ENCODE assay signal across 29 mouse cellular contexts in genomic region chr3:51599057-51599630, GRCm38 (mm10). TPM values are rescaled to one million over a fixed set of nuclear protein-coding genes. Genes with fewer than 3 reads are reported as not detected.
DNase-seq lines count a peak whose midpoint lies in the region; ATAC-seq lines count a peak whose summit lies in the region.
"Had no signal": no experiment of that assay in that cellular context is flagged by ENCODE, and none has a peak within 500 bp of the region (broad histone marks: within the 10 kb centered on the region; RNA-seq: fewer than 3 reads in every experiment).

No protein-coding gene starts in this region.

- H3K27ac ChIP-seq in neural tube, embryonic 11.5 days (ENCODE audit: low read depth, low read length): no peak overlapping the region
- H3K27ac ChIP-seq in neural tube, embryonic 15.5 days (replicated peaks): no peak overlapping the region
- H3K27ac ChIP-seq: embryonic facial prominence, embryonic 12.5 days; heart, embryonic 10.5 days; heart, embryonic 15.5 days; hindbrain, embryonic 12.5 days; kidney, postnatal 0 days; limb, embryonic 10.5 days; limb, embryonic 15.5 days; liver, embryonic 13.5 days; macrophage had no signal

- no peak for ATAC-seq in neural tube, embryonic 11.5 days (ENCODE audit: insufficient read depth, low FRiP score, low TSS enrichment)
- no peak for ATAC-seq in neural tube, embryonic 15.5 days (ENCODE audit: low FRiP score)
- ATAC-seq: intestine, embryonic 16.5 days; lung, postnatal 0 days; midbrain, embryonic 16.5 days had no signal

- H3K4me3 ChIP-seq in neural tube, embryonic 11.5 days (ENCODE audit: low read depth, low read length): no peak overlapping the region
- H3K4me3 ChIP-seq in neural tube, embryonic 15.5 days (replicated peaks): no peak overlapping the region
- H3K4me3 ChIP-seq: embryonic facial prominence, embryonic 12.5 days; heart, embryonic 10.5 days; heart, embryonic 15.5 days; hindbrain, embryonic 12.5 days; limb, embryonic 10.5 days; limb, embryonic 15.5 days; liver, embryonic 13.5 days had no signal

- no peak overlapping the region for H3K4me2 ChIP-seq in neural tube, embryonic 11.5 days (ENCODE audit: low read depth)
- no peak overlapping the region for H3K4me2 ChIP-seq in neural tube, embryonic 15.5 days
- H3K4me2 ChIP-seq: embryonic facial prominence, embryonic 12.5 days; heart, embryonic 15.5 days; hindbrain, embryonic 12.5 days; limb, embryonic 15.5 days; liver, embryonic 13.5 days had no signal

- peak; percentile 13 for DNase-seq in embryo, embryonic 10.5 days (ENCODE audit: low spot score)
- DNase-seq in embryo, embryonic 9.5 days (ENCODE audit: extremely low spot score): no peak
- peak; percentile 15 for DNase-seq in neural tube, embryonic 11.5 days (ENCODE audit: low spot score)
- peak; percentile 73 for DNase-seq in WW6 (ENCODE audit: low read depth, low spot score)
- no peak for DNase-seq in cerebellum, adult 11 months
- DNase-seq in thymus, postnatal 36 days: no peak
- DNase-seq: adrenal gland, postnatal 14 days; cerebellum, adult 18-20 months; cerebellum, postnatal 10 days; gastrocnemius, postnatal 10 days; kidney, adult 8-10 months; layer of hippocampus, postnatal 36 days; liver, embryonic 13.5 days; lung, adult 18-20 months; right cerebral cortex, postnatal 25 days; spleen, adult 18-20 months; thymus, postnatal 14 days had no signal

- no peak overlapping the region for H3K9ac ChIP-seq in neural tube, embryonic 11.5 days (ENCODE audit: low read length)
- no peak overlapping the region for H3K9ac ChIP-seq in neural tube, embryonic 15.5 days (replicated peaks)
- H3K9ac ChIP-seq: embryonic facial prominence, embryonic 12.5 days; heart, embryonic 15.5 days; hindbrain, embryonic 12.5 days; limb, embryonic 15.5 days; liver, embryonic 13.5 days had no signal

- H3K4me1 ChIP-seq in neural tube, embryonic 11.5 days (ENCODE audit: control insufficient read depth, insufficient read depth, low read length): no peaks in the 10 kb centered on the region
- 0 out of 2 replicates have a peak, but pooled peaks cover 18% of the 10 kb centered on the region for H3K4me1 ChIP-seq in neural tube, embryonic 15.5 days
- H3K4me1 ChIP-seq: embryonic facial prominence, embryonic 12.5 days; heart, embryonic 10.5 days; hindbrain, embryonic 12.5 days; limb, embryonic 10.5 days; liver, embryonic 13.5 days had no signal

- 76% methylated on average over 12 of the region's 12 CpGs for WGBS in neural tube, embryonic 11.5 days
- 61% methylated on average over 12 of the region's 12 CpGs for WGBS in neural tube, embryonic 15.5 days

- no peaks in the 10 kb centered on the region for H3K27me3 ChIP-seq in neural tube, embryonic 11.5 days (ENCODE audit: control insufficient read depth, insufficient read depth, low read length)
- H3K27me3 ChIP-seq in neural tube, embryonic 15.5 days (replicated peaks): no peaks in the 10 kb centered on the region
- H3K27me3 ChIP-seq: embryonic facial prominence, embryonic 12.5 days; heart, embryonic 15.5 days; hindbrain, embryonic 12.5 days; limb, embryonic 15.5 days; liver, embryonic 13.5 days had no signal

- no peaks in the 10 kb centered on the region for H3K9me3 ChIP-seq in neural tube, embryonic 11.5 days (ENCODE audit: control insufficient read depth, low read length)
- H3K9me3 ChIP-seq in neural tube, embryonic 15.5 days (replicated peaks): no peaks in the 10 kb centered on the region
- H3K9me3 ChIP-seq: embryonic facial prominence, embryonic 12.5 days; heart, embryonic 10.5 days; heart, embryonic 15.5 days; hindbrain, embryonic 12.5 days; limb, embryonic 10.5 days; limb, embryonic 15.5 days; liver, embryonic 13.5 days had no signal

- H3K36me3 ChIP-seq in neural tube, embryonic 11.5 days (ENCODE audit: control insufficient read depth, insufficient read depth, low read length): no peaks in the 10 kb centered on the region
- H3K36me3 ChIP-seq in neural tube, embryonic 15.5 days: no peaks in the 10 kb centered on the region
- H3K36me3 ChIP-seq: embryonic facial prominence, embryonic 12.5 days; heart, embryonic 10.5 days; heart, embryonic 15.5 days; hindbrain, embryonic 12.5 days; limb, embryonic 10.5 days; limb, embryonic 15.5 days; liver, embryonic 13.5 days had no signal

RNA-seq across cellular contexts. Expression of gene Setd7, which starts 38.5 kb away (rescaled TPM):
- polyA plus RNA-seq in neural tube, embryonic 11.5 days (2014; fragmentation: Nextera tagmentation; extraction: Ambion mirVana): 4.2 and 4.8 TPM in 2 replicates
- polyA plus RNA-seq in neural tube, embryonic 15.5 days (2015; fragmentation: Nextera tagmentation; extraction: Ambion mirVana): 2.6 and 4.2 TPM in 2 replicates

Comparison
In these comparisons a context has a peak if more than half of its experiments do, and no peak if none do; other contexts are left out.
1. DNase-seq: peak in embryo, embryonic 10.5 days (single experiment), neural tube, embryonic 11.5 days (single experiment) and WW6 (single experiment); none in embryo, embryonic 9.5 days (single experiment), cerebellum, adult 11 months (single experiment) and thymus, postnatal 36 days (0 of 2).